Mouse (Mus musculus): ENCODE results near the gene Stat5a. TPM values are rescaled to one million over a fixed set of nuclear protein-coding genes. Genes with fewer than 3 reads are reported as not detected.

Stat5a gene
- polyA plus RNA-seq, 3 experiments from 2014 or later: 31.2 to 34.1 (median 31.3) TPM

DNA sequence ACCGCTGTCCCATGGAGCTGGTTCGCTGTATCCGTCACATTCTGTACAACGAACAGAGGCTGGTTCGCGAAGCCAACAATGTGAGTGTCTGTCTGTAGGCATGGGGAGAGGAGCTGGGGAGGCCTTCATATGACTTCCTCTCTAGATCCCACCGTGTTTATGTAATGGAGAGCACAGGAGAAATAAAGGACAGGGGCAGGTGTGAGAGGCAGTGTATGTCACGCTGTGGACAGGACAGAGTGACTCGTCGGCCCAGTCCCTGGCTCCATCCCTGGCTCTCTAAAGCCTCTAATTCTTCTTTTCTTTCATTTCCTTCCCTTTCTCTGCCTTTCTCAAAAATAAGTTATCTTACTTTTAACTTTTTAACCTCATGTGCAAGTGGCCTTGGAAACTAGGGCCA lies 4.0 kb downstream of the Stat5a start:
- ATAC-seq: no peak

DNA sequence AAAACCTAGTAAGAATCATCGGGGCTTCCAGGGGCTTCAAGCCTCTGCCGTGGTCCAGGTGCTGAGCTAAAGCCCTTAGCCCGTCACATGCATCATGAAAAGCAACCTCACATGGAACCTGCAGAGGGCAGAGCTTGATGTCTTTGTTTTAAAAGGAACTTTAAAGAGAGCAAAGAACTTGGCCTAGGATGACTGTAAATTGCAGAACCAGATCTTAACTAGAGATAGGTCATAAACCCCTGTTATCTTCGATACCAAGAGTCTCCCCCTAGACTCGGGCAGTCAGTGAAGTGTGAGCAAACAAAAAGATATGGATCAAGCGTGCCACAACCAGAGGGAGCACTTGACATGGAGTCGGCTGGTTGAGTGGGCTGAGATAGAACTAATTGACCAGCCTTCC lies 6.5 kb downstream of the Stat5a start:
- no peak for ATAC-seq

DNA sequence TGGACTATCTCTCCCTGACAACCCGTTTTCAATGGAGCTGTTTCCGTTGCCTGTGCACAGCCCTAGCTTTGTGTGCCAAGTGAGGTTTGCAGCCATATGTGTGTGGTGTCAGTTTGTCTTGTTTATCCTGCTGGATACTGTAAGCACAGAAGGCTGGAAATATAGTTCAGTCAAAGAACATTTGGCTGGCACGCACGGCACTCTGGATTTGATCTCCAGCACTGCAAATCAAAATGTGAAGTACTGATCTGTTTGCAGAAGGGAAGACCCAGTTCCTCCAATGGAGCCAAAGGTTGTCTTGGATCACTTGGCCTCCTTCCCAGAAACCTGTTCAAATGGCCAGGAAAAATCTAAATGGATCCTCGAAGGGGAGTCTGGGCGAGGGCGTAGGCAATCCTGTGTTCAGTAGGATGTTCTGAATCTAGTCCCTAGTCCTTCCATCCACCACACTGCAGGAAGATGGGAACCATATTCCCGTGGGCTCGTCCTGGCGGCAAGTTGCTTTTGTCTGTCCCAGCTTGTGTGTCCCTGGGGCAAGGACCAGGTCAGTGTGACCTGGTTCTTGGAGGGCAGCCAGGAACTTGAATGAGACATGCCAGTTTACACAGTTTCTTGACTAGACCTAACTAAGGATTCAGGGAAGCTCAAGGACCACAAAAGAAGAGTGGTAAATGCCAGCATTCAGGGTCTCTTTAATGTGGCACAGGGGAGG lies 11.3 kb downstream of the Stat5a start:
- ATAC-seq: no peak

DNA sequence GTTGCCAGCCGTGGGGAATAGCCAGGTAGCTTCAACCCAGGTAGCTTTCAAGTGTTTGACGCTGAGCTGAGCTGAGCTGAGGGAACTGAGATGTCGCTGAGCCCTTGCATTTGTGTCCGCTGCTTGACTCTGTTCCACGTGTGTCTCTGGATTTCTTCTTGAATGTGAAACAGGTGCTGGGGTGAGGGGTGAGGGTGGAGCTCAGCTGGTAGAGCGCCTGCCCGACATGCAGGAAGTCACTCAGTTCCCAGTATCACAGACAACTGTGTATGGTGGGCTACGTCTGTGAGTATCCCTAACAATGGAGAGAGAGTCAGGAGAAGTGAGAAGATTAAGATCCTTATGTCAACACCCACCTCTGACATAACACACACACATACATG lies 11.8 kb downstream of the Stat5a start:
- ATAC-seq: no peak

DNA sequence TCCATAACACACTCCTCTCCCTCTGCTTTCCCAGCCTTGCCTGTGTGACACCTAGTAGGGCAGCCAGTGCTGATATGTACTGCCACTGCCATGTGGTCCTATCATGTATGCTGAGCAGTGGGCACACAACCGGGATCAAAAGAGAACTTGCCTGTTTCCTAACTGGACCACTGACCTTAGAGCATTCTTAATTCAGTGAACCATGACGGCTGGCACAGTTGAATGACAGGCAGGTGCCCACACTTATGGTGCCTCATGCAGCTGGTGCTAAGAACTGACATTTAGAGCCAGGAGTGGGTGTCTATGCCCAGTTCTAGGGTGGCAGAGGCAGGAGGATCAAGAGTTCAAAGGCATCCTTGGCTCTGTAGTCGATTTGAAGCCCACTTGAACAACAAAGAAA lies 16.6 kb downstream of the Stat5a start:
- ATAC-seq: no peak

DNA sequence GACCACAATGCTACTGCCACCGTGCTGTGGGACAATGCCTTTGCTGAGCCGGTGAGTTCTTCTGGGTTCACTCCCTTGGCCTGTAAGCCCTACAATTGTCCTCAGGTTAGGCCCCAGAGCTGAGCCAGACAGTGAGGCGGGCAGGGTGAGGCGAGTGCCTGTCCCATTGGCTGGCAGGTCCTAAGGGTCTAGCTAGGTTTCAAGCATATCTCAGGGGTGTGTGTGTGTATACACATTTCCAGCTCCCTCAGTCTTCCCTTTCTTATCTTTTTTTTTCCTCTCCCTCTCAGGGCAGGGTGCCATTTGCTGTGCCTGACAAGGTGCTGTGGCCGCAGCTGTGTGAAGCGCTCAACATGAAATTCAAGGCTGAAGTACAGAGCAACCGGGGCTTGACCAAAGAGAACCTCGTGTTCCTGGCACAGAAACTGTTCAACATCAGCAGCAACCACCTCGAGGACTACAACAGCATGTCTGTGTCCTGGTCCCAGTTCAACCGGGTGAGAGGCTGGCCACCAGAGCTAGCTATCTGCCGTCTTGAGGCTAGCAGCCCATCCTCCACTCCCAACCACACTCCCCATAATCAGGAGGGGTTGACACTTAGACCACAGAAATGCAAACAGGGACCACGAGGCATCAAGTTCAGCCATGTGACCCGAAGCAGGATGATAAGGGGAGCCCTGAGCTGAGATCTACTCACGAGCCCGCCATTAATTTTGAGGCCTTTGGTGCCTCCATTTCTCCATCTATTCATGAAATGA lies 20.3 kb downstream of the Stat5a start:
- no peak for ATAC-seq

DNA sequence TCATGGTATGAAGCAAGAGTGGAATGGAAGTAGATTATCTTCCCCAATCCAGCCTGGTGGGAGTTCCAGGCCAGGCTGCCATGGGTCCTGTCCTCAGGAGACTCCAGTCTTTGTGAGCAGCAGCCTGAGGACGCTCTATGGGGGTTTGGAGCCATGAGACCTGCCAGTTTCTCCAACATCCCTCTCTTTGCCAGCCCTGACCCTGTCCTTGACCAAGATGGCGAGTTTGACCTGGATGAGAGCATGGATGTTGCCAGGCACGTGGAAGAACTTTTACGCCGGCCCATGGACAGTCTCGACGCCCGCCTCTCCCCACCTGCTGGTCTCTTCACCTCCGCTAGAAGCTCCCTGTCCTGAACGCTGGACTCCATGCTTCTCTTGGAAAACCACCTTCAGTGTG lies 24.5 kb downstream of the Stat5a start:
- no peak for ATAC-seq

DNA sequence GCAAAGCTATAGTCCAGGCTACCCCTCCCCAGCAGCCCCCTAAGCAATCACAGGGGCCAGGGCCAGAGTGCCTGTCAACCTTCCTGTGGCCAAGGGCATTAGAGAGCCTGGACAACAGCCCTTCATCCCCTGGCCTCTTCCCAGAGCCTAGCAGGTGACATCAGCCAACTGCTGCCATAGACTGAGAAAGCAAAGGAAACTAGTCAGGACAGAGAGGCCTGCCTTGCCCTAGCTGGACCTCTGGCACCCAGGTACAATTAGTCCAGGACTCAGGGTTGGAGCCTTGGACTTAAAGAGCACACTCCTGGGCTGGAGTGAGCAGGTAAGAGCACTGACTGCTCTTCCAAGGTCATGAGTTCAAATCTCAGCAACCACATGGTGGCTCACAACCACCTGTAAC lies 26.3 kb downstream of the Stat5a start:
- no peak for ATAC-seq

DNA sequence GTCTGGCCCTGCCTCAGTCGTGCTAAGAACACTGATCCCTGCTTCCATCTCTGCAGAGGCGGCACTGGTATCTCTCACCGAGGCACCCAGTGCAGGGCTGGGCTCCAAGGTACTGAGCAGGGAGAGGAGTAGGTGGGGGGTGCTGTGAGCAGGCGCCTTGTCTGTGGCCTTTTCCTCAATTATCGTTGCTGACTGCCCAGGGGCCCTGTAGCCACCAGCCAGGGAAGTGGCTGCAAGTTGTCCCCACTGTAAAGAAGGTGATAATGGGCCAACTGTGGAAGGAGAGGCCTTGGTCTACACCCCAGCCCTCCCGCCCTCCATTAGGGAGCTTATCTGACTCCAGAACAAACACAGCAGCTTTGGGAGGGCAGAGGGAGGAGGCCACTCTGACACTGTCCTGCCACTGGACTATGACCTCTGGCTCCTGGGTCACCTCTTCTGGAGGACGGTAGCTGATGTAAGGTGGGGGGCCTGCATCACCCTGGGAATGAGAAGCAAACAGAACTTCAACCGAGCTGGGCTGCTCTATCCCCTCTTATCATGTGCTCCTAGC lies 27.1 kb downstream of the Stat5a start:
- ATAC-seq: no peak

DNA sequence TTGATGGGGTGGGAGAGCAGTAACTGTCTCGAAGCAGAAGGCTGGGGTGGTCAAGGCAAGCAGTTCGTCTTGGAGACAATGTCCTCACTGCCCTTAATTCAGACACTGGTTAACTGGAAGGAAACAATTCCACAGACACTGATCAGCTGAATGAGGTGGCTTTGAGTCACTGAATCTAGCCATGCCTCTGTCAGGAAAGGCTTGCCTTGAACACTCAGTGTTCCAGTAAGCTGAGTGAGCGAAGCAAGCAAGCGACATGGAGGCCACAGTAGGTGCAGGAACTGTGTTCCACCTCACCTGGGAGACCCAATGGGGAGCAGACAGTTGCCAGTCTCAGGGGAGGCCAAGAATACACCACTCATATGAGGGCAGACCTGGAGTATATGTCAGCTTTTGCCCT lies 28.1 kb downstream of the Stat5a start:
- ATAC-seq: no peak

DNA sequence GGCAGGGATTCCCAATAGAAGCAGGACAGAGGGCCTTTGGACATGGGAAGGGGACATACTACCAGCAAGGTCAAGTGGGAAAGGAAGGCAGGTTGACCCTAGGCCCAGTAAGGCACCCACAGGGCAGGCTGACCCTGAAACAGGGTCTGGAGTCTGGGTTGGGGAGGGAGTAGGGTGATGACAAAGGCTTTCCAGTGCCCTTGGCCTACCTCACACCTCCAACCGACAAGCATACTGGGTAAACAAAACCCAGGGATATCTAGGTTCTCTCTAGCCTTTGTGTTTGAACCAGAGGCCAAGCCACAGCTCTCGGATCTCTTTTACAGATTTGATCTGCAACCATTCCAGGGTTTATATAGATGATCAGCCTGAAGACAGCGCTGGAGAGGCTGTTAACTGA lies 28.6 kb downstream of the Stat5a start:
- no peak for ATAC-seq

DNA sequence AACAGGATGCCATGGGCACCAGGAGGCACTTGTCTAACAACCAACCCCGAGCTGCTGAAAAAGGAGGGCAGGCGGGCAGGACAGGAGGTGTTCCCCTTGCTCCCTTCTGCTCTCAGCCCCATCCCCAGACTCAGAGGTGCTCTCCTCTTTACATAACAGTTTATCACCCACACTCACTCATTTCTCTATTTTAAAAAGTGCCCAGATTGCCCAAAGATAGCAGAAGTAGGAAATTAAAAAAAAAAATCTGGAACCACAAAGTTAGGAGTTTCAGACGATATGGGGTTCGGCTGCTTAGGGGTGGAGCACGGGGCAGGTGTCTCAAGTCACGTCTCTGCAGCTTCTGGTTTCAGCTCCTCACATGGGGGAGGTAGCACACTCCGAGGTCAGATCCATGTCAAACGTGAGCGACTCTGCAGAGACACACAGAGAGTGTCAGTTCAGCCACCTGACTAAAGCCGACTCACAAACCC lies 29.2 kb downstream of the Stat5a start:
- ATAC-seq: no peak

DNA sequence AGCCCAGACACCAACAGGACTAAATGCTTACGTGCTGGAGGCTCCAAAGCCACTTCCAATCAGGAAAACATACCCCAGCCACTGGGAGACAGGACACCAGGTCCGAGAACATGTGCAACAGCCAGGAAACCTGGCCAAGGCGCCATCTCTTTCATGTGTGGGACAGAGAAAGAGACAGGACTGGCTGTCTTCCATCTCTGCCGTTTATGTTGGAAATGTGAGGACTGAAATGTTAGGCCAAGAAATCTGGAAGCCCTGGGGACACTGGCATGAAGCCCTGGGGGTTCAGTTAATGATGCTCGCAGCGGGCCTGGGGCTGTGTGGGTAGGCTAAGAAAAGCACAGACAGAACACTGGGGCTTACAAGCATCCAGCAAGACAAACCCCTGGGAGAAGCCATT lies 31.3 kb downstream of the Stat5a start:
- ATAC-seq: no peak

DNA sequence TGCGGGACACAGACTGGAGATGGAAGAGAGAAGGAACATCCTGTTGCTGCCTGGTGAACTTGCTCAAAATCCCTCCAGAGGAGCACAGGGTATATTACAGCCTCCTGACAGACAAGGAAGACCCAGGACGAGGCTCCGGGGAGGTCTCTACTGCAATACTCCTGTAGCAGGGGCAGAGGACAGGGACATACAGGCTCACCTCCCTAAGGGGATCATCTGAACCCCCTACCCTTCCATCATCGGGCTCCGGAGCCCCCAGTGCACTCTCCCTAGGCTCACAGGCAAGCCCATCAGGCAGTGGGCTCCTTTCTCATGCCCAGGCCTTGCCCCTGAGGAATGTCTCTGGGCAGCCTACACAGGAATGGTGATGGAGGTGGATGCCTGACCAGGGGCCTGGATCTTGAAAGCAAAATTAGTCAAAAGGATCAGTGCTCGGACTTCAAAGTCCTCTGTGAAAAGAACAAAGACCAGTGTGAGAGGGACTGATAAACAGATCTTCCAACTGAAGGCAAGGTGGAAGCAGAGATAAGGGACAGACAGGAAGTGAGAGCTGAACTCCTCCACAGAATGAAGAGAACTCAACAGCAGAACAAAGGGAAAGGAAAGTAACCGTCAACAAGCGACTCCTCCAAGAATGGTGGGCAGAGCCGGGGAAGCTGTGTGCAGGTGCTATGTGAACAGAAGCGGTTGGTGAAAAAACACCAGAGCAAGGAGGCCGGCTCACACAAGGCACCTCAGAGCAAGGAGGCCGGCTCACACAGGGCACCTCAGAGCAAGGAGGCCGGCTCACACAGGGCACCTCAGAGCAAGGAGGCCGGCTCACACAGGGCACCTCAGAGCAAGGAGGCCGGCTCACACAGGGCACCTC lies 32.3 kb downstream of the Stat5a start:
- ATAC-seq: peak; percentile 71

DNA sequence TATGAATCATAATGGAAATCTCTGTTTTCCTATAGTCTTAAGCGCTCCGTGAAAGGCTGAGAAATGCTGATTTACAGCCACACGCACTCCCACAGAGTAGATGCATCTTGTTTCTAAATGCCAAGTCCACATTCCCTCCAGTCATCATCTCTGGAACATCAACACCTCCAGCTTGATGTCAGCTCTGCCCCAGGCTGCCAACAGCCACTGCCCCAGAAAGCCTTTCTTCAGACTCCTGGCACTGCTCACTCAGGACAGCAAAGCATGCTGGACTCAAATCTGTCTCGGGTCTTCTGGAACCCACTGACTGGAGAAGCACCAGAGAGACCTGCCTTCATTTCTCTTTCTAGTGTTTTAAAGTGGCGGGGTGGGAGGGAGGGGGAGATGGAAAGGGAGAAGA lies 33.3 kb downstream of the Stat5a start:
- no peak for ATAC-seq

DNA sequence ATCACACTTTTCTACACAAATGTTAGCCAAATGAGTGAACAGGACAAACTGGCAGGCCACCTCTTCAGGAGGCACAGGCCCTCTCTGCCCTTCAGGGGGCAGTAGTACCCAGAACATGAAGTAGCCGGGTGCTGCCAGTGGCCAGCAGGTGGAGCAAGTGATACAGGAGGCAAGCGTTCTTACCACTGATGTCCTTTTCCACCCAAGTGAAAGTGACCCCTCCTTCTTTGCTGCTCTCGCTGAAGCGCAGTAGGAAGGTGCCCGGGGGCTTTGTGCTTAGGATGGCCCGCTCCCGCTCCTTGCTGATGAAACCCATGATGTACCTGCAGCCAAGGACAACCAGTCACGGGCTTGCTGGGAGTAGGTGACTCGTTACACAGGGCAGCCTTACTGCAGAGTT lies 34.3 kb downstream of the Stat5a start:
- ATAC-seq: peak; percentile 76

DNA sequence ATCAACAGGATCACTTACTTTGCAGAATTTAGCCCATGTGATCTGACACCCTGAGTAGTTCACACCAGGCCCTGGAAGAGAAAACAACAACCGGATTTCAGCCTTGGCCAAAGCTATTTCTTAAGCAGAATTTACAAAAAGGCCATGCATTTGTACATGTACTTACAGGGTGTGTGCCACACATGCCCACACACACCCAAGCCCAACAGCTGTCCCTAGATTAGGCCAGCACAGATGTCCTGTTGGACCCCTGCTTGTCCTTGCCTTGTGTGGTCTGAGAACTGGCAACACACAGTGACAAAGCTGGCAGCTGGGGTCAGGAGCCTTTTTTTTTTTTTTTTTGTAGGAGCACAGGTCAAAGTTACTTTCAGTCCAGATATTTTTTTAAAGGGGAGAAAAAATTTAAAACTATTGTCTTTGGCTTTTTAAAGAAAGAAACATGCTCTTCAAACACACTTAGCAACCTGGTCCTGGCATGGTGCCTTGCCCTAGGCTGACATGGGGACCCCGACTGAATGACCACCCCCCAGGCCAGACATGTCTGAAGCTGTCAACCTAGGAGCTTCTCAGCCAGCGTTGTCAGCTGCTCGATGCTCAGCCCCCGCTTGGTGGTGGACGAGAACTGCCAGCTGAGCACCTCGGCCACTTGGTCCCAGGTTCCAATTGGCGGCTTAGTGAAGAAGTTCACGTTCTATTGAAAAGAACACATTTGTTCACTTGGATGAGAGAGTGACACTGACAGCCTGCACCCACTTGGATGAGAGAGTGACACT lies 35.2 kb downstream of the Stat5a start:
- ATAC-seq: no peak

DNA sequence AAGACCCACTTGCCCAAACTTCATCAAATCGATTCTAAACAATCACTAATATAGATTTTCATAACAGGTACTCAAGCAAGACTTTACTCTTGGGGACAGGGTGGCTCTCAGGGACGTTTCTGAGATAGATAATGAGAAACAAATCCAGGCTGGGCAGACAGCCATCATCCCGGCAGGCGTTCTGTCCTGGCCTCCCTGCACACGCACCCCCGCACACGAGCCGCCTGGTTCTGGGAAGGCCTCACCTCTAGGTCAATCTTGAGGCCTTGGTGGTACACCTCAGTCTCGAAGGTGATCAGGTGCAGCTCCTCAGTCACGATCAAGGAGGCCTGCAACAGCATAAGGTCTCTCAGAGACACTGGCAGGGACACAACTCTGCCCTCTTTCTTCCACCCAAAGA lies 36.9 kb downstream of the Stat5a start:
- no peak for ATAC-seq

DNA sequence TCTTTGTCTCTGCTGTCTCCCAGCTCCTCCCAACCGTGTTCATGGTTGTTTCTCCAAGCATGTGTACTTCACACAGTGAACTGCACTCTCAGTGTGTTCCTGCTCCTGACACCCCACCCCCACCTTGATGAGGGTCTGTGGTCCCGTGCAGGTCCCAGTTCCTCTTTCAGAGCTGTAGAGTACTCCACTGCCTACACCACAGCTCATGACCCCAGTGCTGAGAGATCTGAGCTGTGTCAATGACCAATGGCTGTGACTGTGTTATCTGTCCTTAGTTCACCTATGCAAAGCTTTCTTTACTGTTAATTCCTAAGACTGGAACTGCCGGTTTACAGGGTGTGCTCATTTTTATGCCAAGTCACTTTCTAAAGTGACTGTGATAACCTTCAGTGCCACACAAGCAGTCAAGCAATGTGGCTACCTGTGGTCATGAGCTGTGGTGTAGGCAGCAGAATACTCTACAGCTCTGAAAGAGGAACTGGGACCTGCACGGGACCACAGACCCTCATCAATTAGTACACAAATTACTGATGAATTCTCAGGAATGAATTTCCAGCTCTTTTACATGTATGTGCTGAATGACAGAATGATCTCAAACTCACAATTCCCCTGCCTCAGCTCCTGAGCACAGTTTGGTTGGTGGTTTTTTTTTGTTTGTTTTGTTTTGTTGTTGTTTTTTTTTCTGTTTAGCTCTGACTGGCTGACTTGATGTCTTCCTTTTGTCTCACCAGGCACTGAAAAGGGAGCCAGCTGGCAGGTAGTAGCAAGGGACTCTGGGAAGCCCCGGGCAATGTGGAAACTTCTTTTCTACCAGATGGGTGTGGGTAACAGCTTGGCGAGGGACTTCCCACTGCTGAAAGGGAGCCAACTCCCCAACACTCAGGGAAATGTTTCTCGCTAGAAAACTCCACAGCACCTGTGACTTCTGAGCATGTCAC lies 38.4 kb downstream of the Stat5a start:
- peak; percentile 67 for ATAC-seq

DNA sequence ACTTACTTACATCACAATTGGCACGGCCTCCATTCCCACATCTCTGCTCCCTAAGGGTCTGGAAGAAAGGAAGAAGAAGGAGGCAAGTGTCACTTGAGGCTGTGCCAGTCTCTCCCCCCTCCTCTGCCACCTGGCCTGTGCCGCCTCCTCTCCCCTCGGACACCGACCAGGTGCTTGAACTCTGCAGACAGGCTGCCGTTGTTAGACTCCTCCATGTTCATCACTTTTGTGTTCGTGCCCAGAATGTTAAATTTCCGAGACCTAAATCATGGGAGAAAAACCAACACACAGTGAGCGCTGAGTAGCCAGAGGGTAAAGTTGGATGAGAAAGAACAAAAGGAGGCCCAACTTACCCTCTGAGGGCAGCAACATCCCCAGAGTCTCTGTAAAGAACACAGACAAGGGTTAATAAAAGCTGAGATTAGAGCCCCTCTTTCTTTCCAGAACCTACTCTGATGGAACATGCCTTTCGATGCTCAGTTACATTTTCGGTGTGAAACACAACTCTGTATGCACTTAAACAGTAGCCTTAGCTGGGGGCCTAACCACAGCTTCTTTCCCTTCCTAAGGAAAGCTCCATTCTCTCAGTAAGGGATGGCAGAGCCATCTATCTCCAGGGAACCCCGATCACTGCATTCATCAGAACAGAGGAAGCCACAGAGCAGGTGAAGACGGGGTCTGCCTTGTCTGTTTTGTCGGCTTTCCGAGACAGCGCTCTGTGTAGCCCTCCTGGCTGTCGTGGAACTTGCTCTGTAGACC lies 39.5 kb downstream of the Stat5a start:
- no peak for ATAC-seq
